Mouse (Mus musculus) MEL (cell line): ENCODE data around the gene Tedc1.

Source experiments
- CTCF ChIP-seq, 3 experiments: IDR thresholded peaks in 2 of 3; conservative IDR thresholded peaks in 1 of 3; 2 replicates each; pipeline ENCODE4 v1.5.1; 2011 to 2012; ENCODE audit warnings: low read length in 3 of 3, low read depth in 2 of 3, mild to moderate bottlenecking in 2 of 3, improper control_type of control experiment in 1 of 3, inconsistent platforms in 1 of 3, mixed read lengths in 1 of 3, moderate library complexity in 1 of 3; ENCODE audit not compliant: control insufficient read depth in 1 of 3, insufficient read depth in 1 of 3, poor library complexity in 1 of 3, severe bottlenecking in 1 of 3
- E2F4 ChIP-seq: IDR thresholded peaks from 2 replicates; pipeline ENCODE4 v1.6.1; 2011; ENCODE audit warnings: low read depth, low read length, improper control_type of control experiment, borderline replicate concordance
- GATA1 ChIP-seq: IDR thresholded peaks from 2 replicates; pipeline ENCODE4 v1.6.1; 2011; ENCODE audit warnings: low read depth, low read length, improper control_type of control experiment
- KAT2A ChIP-seq: conservative IDR thresholded peaks from 2 replicates; pipeline ENCODE4 v1.6.1; 2012; ENCODE audit warnings: low read depth, low read length, improper control_type of control experiment, inconsistent platforms
- MAFK ChIP-seq: IDR thresholded peaks from 2 replicates; pipeline ENCODE4 v1.6.1; 2011; ENCODE audit warnings: low read depth, mild to moderate bottlenecking, low read length, improper control_type of control experiment, borderline replicate concordance
- MAX ChIP-seq: IDR thresholded peaks from 2 replicates; pipeline ENCODE4 v1.6.1; 2011; ENCODE audit warnings: low read length, improper control_type of control experiment
- MXI1 ChIP-seq: IDR thresholded peaks from 2 replicates; pipeline ENCODE4 v1.6.1; 2011; ENCODE audit warnings: mild to moderate bottlenecking, low read depth, low read length, improper control_type of control experiment
- POLR2A ChIP-seq, 2 experiments: IDR thresholded peaks; 2 replicates each; pipeline ENCODE4 v1.6.1; 2011 to 2012; ENCODE audit warnings: low read length in 2 of 2, mild to moderate bottlenecking in 2 of 2, control low read depth in 1 of 2, improper control_type of control experiment in 1 of 2, low read depth in 1 of 2, moderate library complexity in 1 of 2; ENCODE audit not compliant: control insufficient read depth in 1 of 2, insufficient read depth in 1 of 2, poor library complexity in 1 of 2
- RCOR1 ChIP-seq: IDR thresholded peaks from 2 replicates; pipeline ENCODE4 v1.6.1; 2012; ENCODE audit warnings: low read depth, mild to moderate bottlenecking, inconsistent platforms, low read length, improper control_type of control experiment
- USF2 ChIP-seq, 2 experiments: IDR thresholded peaks; 2 replicates each; pipeline ENCODE4 v1.6.1; 2011 to 2012; ENCODE audit warnings: improper control_type of control experiment in 2 of 2, low read length in 2 of 2, borderline replicate concordance in 1 of 2, inconsistent platforms in 1 of 2, low read depth in 1 of 2, mild to moderate bottlenecking in 1 of 2; ENCODE audit not compliant: insufficient read depth in 1 of 2
- ZKSCAN1 ChIP-seq: IDR thresholded peaks from 2 replicates; pipeline ENCODE4 v1.6.1; 2012; ENCODE audit warnings: low read depth, mild to moderate bottlenecking, inconsistent platforms, low read length, improper control_type of control experiment, moderate library complexity
- ZNF384 ChIP-seq: IDR thresholded peaks from 2 replicates; pipeline ENCODE4 v1.6.1; 2012; ENCODE audit warnings: low read depth, mild to moderate bottlenecking, inconsistent platforms, low read length, improper control_type of control experiment

DNA sequence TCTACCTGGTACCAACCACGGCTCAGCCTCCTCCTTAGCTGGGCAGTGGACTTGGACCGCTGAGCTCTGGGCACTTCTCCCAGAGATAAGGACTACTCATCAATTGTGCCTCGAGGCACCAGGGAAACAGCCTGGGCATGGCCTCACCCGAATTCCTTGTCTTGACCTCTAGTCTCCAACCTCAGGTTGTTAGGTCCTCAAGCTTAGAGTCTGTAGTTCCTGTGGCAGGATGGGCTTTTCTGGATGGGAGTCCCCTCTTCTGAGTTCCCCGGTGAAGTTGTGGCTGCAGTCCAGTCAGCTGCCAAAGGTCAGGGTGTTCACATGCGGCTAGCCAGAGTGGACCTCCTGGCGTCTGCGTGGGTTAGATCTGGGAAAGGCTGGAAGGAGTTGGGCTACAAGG is 5.2 kb upstream of the Tedc1 start:
- TF ChIP-seq ZKSCAN1: no peak
- TF ChIP-seq MAX: no peak
- 0 out of 2 replicates have a peak, but pooled peaks have one; percentile 19 for TF ChIP-seq GATA1
- TF ChIP-seq CTCF (IDR thresholded peaks at IDR 0.05 in 2 of 3, conservative IDR thresholded peaks at IDR 0.05 in 1 of 3; ENCODE audit: control insufficient read depth in 1 of 3, insufficient read depth in 1 of 3, low read depth in 2 of 3, low read length in 3 of 3, poor library complexity in 1 of 3, severe bottlenecking in 1 of 3): no peak
- no peak for TF ChIP-seq USF2 (IDR thresholded peaks at IDR 0.05; ENCODE audit: borderline replicate concordance in 1 of 2, insufficient read depth in 1 of 2, low read depth in 1 of 2, low read length in 2 of 2)
- TF ChIP-seq RCOR1: no peak
- no peak for TF ChIP-seq POLR2A (IDR thresholded peaks at IDR 0.05; ENCODE audit: control insufficient read depth in 1 of 2, insufficient read depth in 1 of 2, low read depth in 1 of 2, low read length in 2 of 2, poor library complexity in 1 of 2)
- TF ChIP-seq ZNF384: no peak
- no peak for TF ChIP-seq MAFK
- TF ChIP-seq E2F4: no peak
- TF ChIP-seq MXI1: no peak
- TF ChIP-seq KAT2A: no peak
